Mouse (Mus musculus): ENCODE measurements around the gene Scn3a. TPM values are rescaled to one million over a fixed set of nuclear protein-coding genes. Genes with fewer than 3 reads are reported as not detected.

Scn3a gene
- total and polyA plus RNA-seq, 2 experiments from 2014 or later = 51.7 to 97.5 TPM

DNA sequence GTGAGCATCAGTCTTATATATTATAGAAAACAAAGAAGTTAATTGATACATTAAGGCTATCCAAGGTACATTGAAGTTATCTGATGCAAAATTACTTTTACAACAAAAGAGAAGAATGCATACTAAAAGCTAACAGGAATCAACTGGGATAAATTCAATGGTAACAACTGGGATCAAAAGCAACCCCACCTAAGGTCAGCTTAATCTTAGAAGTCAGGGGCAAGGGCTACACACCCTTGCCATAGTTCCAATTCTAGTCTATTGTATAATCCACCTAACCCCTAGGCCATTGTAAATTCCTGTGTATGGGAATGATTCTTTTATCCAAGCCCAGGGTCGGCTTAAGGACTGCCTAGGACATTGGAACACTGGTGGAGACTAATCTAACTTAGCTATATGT lies 130.5 kb downstream of the Scn3a start:
- no peak for DNase-seq (ENCODE audit: low spot score)
- no peaks in the 10 kb centered on the region for H3K36me3 ChIP-seq (ENCODE audit: insufficient read depth, low read length)
- H3K9me3 ChIP-seq (ENCODE audit: low read length) = no peaks in the 10 kb centered on the region
- no peak for TF ChIP-seq CTCF (IDR thresholded peaks at IDR 0.05)
- peaks cover 4% of the 10 kb centered on the region; the same call in 1 of the 2 replicates for H3K4me1 ChIP-seq (ENCODE audit: insufficient read depth, low read length)
- WGBS = 37% methylated on average over 1 of the region's 1 CpGs
- no peak overlapping the region for H3K9ac ChIP-seq (replicated peaks; ENCODE audit: low read length, poor library complexity, severe bottlenecking)
- no peaks in the 10 kb centered on the region for H3K27me3 ChIP-seq (ENCODE audit: insufficient read depth, low read length)
- ATAC-seq (ENCODE audit: low FRiP score) = no peak
- H3K27ac ChIP-seq (ENCODE audit: low read depth, low read length) = no peak overlapping the region
- H3K4me2 ChIP-seq (ENCODE audit: low read depth, low read length, poor library complexity, severe bottlenecking) = no peak overlapping the region
- H3K4me3 ChIP-seq (ENCODE audit: low read depth, low read length) = no peak overlapping the region

- Histone ChIP-seq H3K9ac (replicated peaks; ENCODE audit: low read length, poor library complexity, severe bottlenecking) (no peak overlapping the region), H3K4me3 (ENCODE audit: low read depth, low read length) (no peak overlapping the region), H3K36me3 (ENCODE audit: insufficient read depth, low read length) (no peaks in the 10 kb centered on the region), H3K9me3 (ENCODE audit: low read length) (no peaks in the 10 kb centered on the region), H3K4me1 (ENCODE audit: insufficient read depth, low read length) (peaks cover 3% of the 10 kb centered on the region; the same call in 1 of the 2 replicates), H3K27me3 (ENCODE audit: insufficient read depth, low read length) (no peaks in the 10 kb centered on the region), H3K27ac (ENCODE audit: low read depth, low read length) (no peak overlapping the region), H3K4me2 (ENCODE audit: low read depth, low read length, poor library complexity, severe bottlenecking) (no peak overlapping the region)
- ATAC-seq (ENCODE audit: low FRiP score) (no peak), DNase-seq (ENCODE audit: low spot score) (peak; percentile 34)
- 48% methylated on average over 5 of the region's 5 CpGs for WGBS
- TF ChIP-seq CTCF (IDR thresholded peaks at IDR 0.05) = peak; percentile 37
Measured at GRCm38 (mm10) chr2:65423501-65423900, 143.9 kb downstream of the Scn3a start.

DNA sequence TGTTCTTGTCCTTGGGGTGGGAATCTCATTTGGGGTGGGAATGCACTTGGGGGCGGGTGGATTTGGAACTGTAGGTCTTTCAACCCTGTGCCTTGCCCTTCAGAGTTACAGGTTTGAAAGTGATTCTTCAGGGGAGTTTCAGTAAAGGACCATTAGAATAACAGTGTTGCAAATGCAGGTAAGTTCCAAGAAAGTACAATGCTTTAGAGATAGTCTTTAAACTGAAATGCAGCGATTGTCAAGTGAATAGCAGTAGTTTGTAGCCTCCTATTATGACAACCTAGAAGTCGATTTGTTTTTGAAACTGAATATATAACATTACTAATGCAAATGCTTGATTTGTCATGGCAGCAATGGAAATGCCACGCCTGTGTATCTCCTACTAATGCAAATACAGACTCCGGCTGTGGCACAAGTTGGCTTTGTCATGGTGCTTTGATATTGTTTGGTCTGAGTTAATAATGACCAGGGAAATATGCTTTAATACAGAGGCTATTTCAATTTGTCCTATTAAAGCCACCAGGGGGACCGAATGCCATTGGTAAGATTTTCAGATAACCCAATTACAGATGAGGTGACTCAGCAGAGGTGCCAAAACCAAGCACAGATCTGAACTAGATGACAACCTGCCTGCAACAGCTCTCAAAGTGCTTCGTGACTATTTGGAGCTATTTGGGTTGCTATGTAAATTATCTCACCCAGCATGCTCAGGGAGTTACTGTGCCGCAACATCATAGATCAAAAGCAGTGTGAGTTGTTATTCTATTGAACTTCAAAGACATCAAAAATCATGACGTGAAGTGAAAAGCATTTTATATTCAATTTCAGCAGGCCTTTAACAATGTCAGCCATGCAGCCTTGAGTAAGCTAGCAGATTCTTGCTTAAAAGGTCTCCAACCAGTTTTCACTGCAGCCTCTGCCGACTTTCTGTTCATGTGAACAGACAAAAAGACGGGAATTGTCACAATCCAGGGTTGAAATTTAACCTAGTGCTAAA lies 145.9 kb downstream of the Scn3a start:
- H3K4me2 ChIP-seq (ENCODE audit: low read depth, low read length, poor library complexity, severe bottlenecking) = no peak overlapping the region
- no peaks in the 10 kb centered on the region for H3K36me3 ChIP-seq (ENCODE audit: insufficient read depth, low read length)
- peaks cover 3% of the 10 kb centered on the region; the same call in 1 of the 2 replicates for H3K4me1 ChIP-seq (ENCODE audit: insufficient read depth, low read length)
- 29% methylated on average over 11 of the region's 11 CpGs for WGBS
- H3K9ac ChIP-seq (replicated peaks; ENCODE audit: low read length, poor library complexity, severe bottlenecking) = no peak overlapping the region
- DNase-seq (ENCODE audit: low spot score) (no peak), ATAC-seq (ENCODE audit: low FRiP score) (peak; percentile 31; the same call in 1 of the 2 replicates)
- no peak overlapping the region for H3K4me3 ChIP-seq (ENCODE audit: low read depth, low read length)
- peak overlapping the region; percentile 48; the same call in 1 of the 2 replicates for H3K27ac ChIP-seq (ENCODE audit: low read depth, low read length)
- H3K9me3 ChIP-seq (ENCODE audit: low read length) = no peaks in the 10 kb centered on the region
- TF ChIP-seq CTCF (IDR thresholded peaks at IDR 0.05) = peak; percentile 31
- no peaks in the 10 kb centered on the region for H3K27me3 ChIP-seq (ENCODE audit: insufficient read depth, low read length)

DNA sequence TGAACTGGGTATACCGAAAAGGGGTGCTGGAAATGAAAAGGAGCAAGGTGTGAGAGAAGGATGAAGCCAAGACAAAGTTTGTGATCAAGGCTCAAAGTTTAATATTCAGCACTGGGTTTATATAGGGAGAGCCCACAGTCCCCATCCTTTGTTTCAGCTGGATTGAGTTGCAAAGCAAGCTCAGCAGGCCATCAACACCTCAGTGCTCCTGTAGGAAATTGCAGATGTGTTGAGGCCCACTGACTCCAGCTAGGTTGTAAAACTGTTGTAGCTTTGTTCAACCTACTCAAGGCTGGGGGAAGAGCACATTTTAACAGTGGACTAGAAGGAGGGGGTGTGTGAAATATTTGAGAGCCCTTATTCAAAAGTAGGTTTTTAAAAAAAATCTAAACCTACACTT lies 148.8 kb downstream of the Scn3a start:
- DNase-seq (ENCODE audit: low spot score) (no peak), ATAC-seq (ENCODE audit: low FRiP score) (no peak)
- Histone ChIP-seq H3K9ac (replicated peaks; ENCODE audit: low read length, poor library complexity, severe bottlenecking) (no peak overlapping the region), H3K4me3 (ENCODE audit: low read depth, low read length) (no peak overlapping the region), H3K27me3 (ENCODE audit: insufficient read depth, low read length) (no peaks in the 10 kb centered on the region), H3K36me3 (ENCODE audit: insufficient read depth, low read length) (no peaks in the 10 kb centered on the region), H3K4me2 (ENCODE audit: low read depth, low read length, poor library complexity, severe bottlenecking) (no peak overlapping the region), H3K9me3 (ENCODE audit: low read length) (no peaks in the 10 kb centered on the region), H3K4me1 (ENCODE audit: insufficient read depth, low read length) (peaks cover 6% of the 10 kb centered on the region; the same call in 1 of the 2 replicates), H3K27ac (ENCODE audit: low read depth, low read length) (no peak overlapping the region)
- no peak for TF ChIP-seq CTCF (IDR thresholded peaks at IDR 0.05)
- WGBS = 79% methylated on average over 1 of the region's 1 CpGs

DNA sequence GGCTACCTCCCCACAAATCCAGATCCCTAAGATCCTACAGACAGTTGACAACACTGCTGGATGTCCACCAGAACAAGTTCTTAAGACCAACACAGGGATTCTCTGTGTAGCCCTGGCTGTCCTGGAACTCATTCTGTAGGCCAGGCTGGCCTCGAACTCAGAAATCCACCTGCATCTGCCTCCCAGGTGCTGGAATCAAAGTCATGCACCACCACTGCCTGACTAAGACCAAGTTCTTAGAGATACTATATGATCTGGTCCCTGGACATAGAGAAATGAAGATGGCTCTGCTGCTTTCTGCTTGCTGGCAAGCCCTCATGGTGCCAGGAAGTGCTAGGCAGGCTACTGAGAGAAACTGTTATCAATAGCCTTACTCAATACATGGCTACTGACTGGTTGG lies 150.9 kb downstream of the Scn3a start:
- no peak overlapping the region for H3K4me3 ChIP-seq (ENCODE audit: low read depth, low read length)
- ATAC-seq (ENCODE audit: low FRiP score) (no peak), DNase-seq (ENCODE audit: low spot score) (no peak)
- peak overlapping the region; percentile 87 for H3K27ac ChIP-seq (ENCODE audit: low read depth, low read length)
- no peaks in the 10 kb centered on the region for H3K9me3 ChIP-seq (ENCODE audit: low read length)
- H3K4me2 ChIP-seq (ENCODE audit: low read depth, low read length, poor library complexity, severe bottlenecking) = no peak overlapping the region
- TF ChIP-seq CTCF (IDR thresholded peaks at IDR 0.05) = no peak
- H3K9ac ChIP-seq (replicated peaks; ENCODE audit: low read length, poor library complexity, severe bottlenecking) = no peak overlapping the region
- 95% methylated on average over 1 of the region's 1 CpGs for WGBS
- no peaks in the 10 kb centered on the region for H3K27me3 ChIP-seq (ENCODE audit: insufficient read depth, low read length)
- H3K4me1 ChIP-seq (ENCODE audit: insufficient read depth, low read length) = peaks cover 3% of the 10 kb centered on the region; the same call in 1 of the 2 replicates
- H3K36me3 ChIP-seq (ENCODE audit: insufficient read depth, low read length) = no peaks in the 10 kb centered on the region

- Histone ChIP-seq H3K36me3 (ENCODE audit: insufficient read depth, low read length) (no peaks in the 10 kb centered on the region), H3K4me3 (ENCODE audit: low read depth, low read length) (peak overlapping the region; percentile 23), H3K4me1 (ENCODE audit: insufficient read depth, low read length) (peaks cover 3% of the 10 kb centered on the region; the same call in 1 of the 2 replicates), H3K27ac (ENCODE audit: low read depth, low read length) (peak overlapping the region; percentile 87), H3K27me3 (ENCODE audit: insufficient read depth, low read length) (no peaks in the 10 kb centered on the region), H3K4me2 (ENCODE audit: low read depth, low read length, poor library complexity, severe bottlenecking) (peak overlapping the region; percentile 47), H3K9ac (replicated peaks; ENCODE audit: low read length, poor library complexity, severe bottlenecking) (0 out of 2 replicates have a peak overlapping the region, but pooled peaks have one; percentile 33), H3K9me3 (ENCODE audit: low read length) (no peaks in the 10 kb centered on the region)
- ATAC-seq (ENCODE audit: low FRiP score) (peak; percentile 21; the same call in 1 of the 2 replicates), DNase-seq (ENCODE audit: low spot score) (no peak)
- no peak for TF ChIP-seq CTCF (IDR thresholded peaks at IDR 0.05)
- 0% methylated on average over 2 of the region's 2 CpGs for WGBS
Measured at GRCm38 (mm10) chr2:65415294-65415693, 152.1 kb downstream of the Scn3a start.

Data from midbrain, postnatal 0 days (tissue).